Mouse (Mus musculus) urinary bladder, postnatal 10 days (tissue): ENCODE data around the gene Mlst8.
"Not testable (repeated sequence)": the region's sequence is repeated elsewhere in the genome, so short reads cannot be mapped to it uniquely, and the experiment has no call there.

ENCODE experiments used
- DNase-seq: peaks from one replicate; pipeline ENCODE4 v3.0.0; 2022; ENCODE audit warnings: low spot score

The Mlst8 gene

DNA sequence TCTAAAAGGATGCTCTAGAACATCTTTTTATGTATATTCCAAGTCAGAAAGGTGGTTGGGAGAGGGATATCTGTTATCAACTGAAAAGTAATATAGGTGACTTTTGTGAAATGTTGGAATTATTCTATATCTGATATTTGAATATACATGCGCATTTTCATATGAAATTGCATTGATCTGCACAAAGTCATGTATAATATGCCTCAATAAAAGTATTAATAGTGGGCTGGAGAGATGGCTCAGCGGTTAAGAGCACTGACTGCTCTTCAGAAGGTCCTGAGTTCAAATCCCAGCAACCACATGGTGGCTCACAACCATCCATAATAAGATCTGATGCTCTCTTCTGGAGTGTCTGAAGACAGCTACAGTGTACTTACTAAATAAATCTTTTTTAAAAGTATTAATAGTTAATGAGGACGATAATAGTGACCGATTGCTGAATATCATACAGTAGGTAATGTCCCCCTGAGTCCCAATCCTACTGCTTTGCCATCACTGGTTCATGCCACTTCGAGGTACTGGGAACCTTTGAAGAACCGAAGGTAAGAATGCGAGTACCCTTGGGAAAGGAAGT, 9.5 kb downstream of the Mlst8 start:
- no peak for DNase-seq

- DNase-seq = no peak
Observed at GRCm38 (mm10) chr17:24468636-24469246, 10.1 kb downstream of the Mlst8 start.

- no peak for DNase-seq
Observed at GRCm38 (mm10) chr17:24463374-24464133, 15.3 kb downstream of the Mlst8 start.

- DNase-seq = no peak
Observed at GRCm38 (mm10) chr17:24462932-24463331, 15.9 kb downstream of the Mlst8 start.

GRCm38 (mm10) chr17:24461580-24461979, 17.3 kb downstream of the Mlst8 start:
- no peak for DNase-seq

DNA sequence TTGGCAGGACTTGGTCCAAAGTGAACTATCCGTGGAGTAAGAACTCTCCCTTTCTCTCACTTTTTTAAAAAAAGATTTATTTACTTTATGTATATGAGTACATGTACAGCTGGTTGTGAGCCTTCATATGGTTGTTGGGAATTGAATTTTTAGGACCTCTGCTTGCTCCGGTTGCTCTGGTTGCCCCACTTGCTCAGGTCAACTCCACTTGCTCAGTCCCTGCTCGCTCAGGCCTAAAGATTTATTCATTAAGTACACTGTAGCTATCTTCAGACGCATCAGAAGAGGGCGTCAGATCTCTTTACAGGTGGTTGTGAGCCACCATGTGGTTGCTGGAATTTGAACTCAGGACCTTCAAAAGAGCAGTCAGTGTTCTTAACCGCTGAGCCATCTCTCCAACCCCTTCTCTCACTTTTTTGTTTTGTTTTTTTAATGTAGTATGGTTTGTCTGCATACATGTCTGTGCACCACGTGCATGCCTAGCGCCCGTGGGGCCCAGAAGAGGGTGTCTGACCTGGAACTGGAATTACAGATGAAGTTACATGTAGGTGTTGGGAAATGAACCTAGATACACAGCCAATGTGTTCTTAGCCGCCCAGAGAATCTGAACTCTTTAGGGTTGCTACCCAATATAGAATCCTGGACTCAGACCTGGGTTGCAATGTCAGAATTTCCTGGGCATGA, 23.2 kb downstream of the Mlst8 start:
- DNase-seq = not testable (repeated sequence)

DNA sequence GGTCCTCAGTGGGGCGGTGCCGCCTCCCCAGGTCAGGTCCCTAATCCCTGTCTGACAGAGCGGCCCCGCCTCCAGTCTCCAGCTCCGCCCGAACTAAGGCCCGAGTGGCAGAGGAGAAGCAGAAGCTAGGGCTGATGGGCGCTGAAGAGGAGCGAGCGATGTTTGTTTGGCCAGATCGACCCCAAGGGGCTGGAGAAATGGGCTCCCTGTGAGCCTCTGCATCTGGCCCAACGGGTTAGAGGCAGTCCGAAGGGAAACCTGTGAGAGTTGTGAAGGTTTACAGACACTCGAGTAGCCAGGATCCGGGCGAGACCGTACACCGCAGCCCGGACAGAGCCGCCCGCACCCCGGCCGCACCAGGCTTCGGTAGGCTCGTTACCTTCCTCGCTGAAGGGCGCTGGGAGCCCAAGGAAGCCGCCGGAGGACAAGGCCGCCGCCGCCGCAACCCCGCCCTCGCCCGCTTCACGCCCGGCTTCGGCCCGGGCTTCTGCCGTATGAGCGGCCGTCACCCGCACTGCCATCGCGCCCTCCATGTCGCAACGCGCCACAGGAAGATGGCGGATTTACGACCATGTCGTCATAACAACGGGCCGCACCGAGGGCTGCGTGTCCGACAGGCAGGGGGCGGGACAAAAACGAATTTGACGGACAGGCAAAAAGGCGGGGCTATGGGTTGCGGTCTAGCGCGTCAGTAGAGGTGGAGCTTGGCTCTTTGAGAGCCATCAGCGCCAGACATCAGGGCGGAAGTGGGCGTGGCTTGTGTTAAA, 23.9 kb downstream of the Mlst8 start:
- DNase-seq = peak; percentile 98

GRCm38 (mm10) chr17:24454218-24454755, 24.6 kb downstream of the Mlst8 start:
- DNase-seq = no peak

GRCm38 (mm10) chr17:24453372-24453771, 25.5 kb downstream of the Mlst8 start:
- no peak for DNase-seq

DNA sequence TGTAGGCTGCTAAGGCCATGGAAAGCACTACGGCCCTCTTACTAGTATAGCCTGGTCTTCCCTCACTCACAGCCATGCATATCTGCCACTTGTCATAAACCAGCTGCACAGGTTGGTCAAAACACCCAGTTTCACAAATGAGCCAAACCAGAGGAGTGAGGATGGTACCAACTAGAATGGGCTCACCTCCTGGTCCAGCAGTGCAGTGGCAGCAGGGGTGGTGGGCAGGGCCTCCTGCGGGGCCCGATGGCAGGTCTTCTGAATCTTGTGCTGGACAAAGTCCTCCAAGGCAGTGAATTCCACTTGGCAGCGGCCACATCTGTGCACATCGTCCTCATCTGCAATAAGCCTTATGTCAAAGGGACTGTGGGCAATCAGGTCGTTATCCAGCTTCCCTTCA, 27.7 kb downstream of the Mlst8 start:
- DNase-seq = no peak

GRCm38 (mm10) chr17:24449507-24449906, 29.4 kb downstream of the Mlst8 start:
- DNase-seq = no peak

GRCm38 (mm10) chr17:24446590-24446989, 32.3 kb downstream of the Mlst8 start:
- DNase-seq = no peak

DNA sequence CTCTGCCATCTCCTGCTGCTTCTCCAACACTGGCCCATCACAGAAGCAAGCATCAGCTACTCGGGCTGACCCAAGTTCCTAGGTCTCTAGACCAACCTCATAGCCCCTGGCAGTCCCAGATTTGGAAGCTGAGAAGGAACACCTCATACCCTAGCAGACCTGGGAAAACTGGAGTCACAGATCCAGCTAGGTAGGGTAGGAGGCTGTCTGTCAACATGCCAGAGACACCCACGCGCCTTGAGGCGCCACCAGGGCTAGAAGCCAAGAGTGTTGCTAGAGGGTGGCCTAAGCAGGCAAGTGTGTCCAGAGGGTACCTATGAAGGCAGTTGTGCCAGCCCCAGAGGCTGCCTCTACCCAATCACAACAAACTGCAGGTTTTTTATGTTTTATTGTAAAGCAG, 35.5 kb downstream of the Mlst8 start:
- DNase-seq = no peak

DNA sequence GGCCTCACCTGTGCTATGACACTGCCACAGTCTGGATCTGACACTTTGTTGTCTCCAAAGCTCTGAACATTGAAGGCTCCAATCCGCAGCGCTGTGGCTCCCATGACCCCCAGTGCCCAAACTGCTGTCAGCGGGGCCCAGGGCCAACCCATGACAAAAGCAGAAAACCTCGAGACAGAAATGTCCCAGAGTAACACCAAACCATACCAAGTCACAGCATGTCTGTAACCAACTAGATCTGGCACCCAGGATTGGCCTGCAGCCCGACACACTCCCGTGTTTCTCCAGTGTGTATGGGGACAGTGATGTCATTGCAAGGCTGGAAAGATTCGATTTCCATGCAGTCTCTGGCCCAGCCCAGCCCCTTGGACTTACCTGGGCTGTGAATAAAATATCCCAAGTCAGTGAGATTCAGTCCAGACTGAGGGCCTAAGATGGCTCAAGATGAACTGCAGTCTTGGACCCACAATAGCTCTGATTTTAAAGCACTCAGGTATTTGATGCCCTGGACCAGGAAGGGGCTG, 36.2 kb downstream of the Mlst8 start, which contains the start of gene Dnase1l2:
TSS of gene Dnase1l2 (minus strand) at position 474 of the 524 bp plus-strand sequence.
- no peak for DNase-seq

- no peak for DNase-seq
Observed at GRCm38 (mm10) chr17:24442107-24442506, 36.8 kb downstream of the Mlst8 start.

- no peak for DNase-seq
Observed at GRCm38 (mm10) chr17:24441148-24441547, 37.7 kb downstream of the Mlst8 start.

DNA sequence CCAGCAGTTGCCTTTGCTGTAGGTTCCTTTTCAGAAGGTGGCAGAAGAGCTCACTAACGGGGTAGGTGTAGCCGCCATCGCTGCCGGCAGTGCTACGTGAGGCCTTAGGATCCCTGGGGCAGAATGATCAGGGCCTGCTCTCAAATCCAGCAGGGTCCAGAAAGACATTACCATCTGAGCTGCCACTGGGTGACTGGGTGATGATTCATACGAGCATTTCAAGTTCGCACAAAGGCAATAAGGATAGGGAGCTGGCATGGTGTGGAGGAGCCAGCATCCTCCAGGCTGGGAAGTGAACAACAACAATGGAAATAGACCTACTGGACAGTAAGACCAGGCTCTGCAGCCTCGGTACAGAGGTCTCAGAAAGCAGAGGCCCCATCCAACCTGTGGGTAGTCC, 38.5 kb downstream of the Mlst8 start:
- no peak for DNase-seq

GRCm38 (mm10) chr17:24437016-24437415, 41.9 kb downstream of the Mlst8 start:
- DNase-seq = no peak

GRCm38 (mm10) chr17:24429201-24429983, 49.5 kb downstream of the Mlst8 start:
- no peak for DNase-seq

GRCm38 (mm10) chr17:24427170-24427557, 51.7 kb downstream of the Mlst8 start:
- no peak for DNase-seq
